Mouse (Mus musculus): ENCODE measurements at regions not wholly inside any gene's neighbourhood (a gene's known extent, or its start where the extent isn't known, plus 50 kb on each side); places are given as distances from the start of the nearest gene placed in this dataset.

DNA sequence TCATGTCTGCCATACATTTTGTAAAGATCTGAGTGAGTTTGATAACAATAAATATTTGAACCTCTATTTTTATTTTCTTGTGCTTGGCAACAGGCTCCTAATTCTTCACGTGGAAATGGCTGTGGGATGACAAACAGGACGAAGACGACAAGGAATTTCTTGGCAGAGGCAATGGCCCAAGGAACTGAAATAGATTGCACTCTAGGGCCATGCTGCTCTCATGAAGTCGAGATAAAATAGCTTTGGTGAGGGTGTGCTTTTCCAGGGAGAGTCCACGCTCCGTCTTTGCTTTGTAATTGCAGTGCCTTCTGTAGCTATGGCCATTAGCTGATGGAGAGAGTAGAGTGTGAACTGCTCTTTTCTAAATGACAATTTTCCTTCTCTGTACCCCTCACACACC is 50.9 kb upstream of the 1810046K07Rik start:
- no peak overlapping the region for H3K9ac ChIP-seq
- ATAC-seq (replicated peaks; ENCODE audit: low FRiP score), result no peak
- 61% methylated on average over 6 of the region's 6 CpGs for WGBS

DNA sequence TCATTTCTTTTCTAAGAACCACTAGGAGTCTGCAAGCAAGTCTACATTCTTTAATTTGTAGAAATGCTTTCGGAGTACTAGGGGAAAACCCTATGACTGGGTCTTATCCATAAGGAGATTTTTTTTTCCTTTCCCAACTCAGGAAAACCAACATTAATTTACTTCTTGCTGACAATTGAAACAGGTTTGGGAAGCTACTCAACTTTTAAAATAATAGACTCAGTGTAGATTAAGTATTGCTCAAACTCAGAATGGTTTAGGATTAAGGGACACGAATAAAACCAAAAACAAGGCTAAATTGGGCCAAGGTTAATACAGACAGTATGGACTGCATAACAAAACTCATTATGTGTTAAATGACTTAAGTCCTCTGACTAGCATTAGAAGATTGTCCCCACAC is 65.2 kb upstream of the 1810046K07Rik start:
- no peaks in the 10 kb centered on the region for H3K36me3 ChIP-seq
- no peaks in the 10 kb centered on the region for H3K27me3 ChIP-seq
- no peaks in the 10 kb centered on the region for H3K9me3 ChIP-seq (replicated peaks)
- no peak overlapping the region for H3K27ac ChIP-seq
- WGBS, result 74% methylated on average over 2 of the region's 2 CpGs
- H3K9ac ChIP-seq, result no peak overlapping the region
- H3K4me3 ChIP-seq (replicated peaks), result no peak overlapping the region
- H3K4me2 ChIP-seq, result no peak overlapping the region
- ATAC-seq (replicated peaks; ENCODE audit: low FRiP score), result no peak
- H3K4me1 ChIP-seq, result 0 out of 2 replicates have a peak, but pooled peaks cover 3% of the 10 kb centered on the region

More for the DNA sequence above, 50.9 kb upstream of the 1810046K07Rik start:
- Histone ChIP-seq H3K9me3 (replicated peaks) (no peaks in the 10 kb centered on the region), H3K27ac (no peak overlapping the region), H3K27me3 (no peaks in the 10 kb centered on the region), H3K4me1 (no peaks in the 10 kb centered on the region), H3K4me2 (no peak overlapping the region), H3K4me3 (replicated peaks) (no peak overlapping the region), H3K36me3 (no peaks in the 10 kb centered on the region)

DNA sequence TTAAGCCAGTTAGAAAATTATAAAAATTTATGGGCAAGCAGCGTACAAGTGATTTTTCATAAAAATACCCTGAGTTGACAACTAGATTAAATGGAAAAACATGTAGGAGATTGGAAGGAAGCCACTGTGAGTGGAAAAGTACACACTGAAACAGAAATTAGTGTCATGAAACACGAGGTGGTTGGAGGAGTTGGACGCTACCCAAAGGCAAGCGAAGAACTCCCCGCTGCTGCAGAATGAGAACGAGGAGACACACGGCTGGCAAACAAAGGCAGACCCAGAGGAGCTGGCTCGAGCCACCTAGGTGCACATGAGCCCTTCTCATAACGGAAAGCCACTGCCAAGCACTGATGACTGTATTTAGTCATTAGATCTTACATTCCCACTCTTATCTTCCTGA is 65.7 kb upstream of the 1810046K07Rik start:
- no peak overlapping the region for H3K27ac ChIP-seq
- H3K4me2 ChIP-seq, result no peak overlapping the region
- no peak overlapping the region for H3K4me3 ChIP-seq (replicated peaks)
- ATAC-seq (replicated peaks; ENCODE audit: low FRiP score), result no peak
- no peaks in the 10 kb centered on the region for H3K36me3 ChIP-seq
- no peaks in the 10 kb centered on the region for H3K9me3 ChIP-seq (replicated peaks)
- WGBS, result 54% methylated on average over 9 of the region's 9 CpGs
- 0 out of 2 replicates have a peak, but pooled peaks cover 3% of the 10 kb centered on the region for H3K4me1 ChIP-seq
- H3K9ac ChIP-seq, result no peak overlapping the region
- H3K27me3 ChIP-seq, result no peaks in the 10 kb centered on the region

DNA sequence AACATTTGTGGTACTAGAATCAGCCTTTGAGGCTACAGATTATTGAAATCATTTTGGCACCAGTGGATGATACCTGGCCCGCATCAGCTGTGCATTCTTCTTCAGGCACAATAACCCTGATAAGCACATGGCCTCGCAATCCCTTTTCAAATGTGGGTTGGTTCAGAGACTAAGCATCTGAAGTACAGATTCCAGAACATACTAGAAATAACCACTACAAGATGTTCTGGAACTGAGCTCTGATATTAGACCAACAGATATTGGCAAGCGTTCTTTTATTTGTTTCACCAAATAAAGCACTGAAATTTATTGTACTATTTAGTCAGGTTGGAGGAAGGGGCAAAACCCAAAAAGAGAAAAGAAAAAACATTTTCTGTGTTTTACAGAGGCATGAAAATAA is 68.1 kb upstream of the 1810046K07Rik start:
- no peak for ATAC-seq (replicated peaks; ENCODE audit: low FRiP score)
- Histone ChIP-seq H3K36me3 (no peaks in the 10 kb centered on the region), H3K9ac (no peak overlapping the region), H3K4me2 (no peak overlapping the region), H3K27ac (no peak overlapping the region), H3K9me3 (replicated peaks) (no peaks in the 10 kb centered on the region), H3K4me1 (0 out of 2 replicates have a peak, but pooled peaks cover 3% of the 10 kb centered on the region), H3K27me3 (no peaks in the 10 kb centered on the region), H3K4me3 (replicated peaks) (no peak overlapping the region)
- WGBS, result 93% methylated on average over 3 of the region's 3 CpGs

DNA sequence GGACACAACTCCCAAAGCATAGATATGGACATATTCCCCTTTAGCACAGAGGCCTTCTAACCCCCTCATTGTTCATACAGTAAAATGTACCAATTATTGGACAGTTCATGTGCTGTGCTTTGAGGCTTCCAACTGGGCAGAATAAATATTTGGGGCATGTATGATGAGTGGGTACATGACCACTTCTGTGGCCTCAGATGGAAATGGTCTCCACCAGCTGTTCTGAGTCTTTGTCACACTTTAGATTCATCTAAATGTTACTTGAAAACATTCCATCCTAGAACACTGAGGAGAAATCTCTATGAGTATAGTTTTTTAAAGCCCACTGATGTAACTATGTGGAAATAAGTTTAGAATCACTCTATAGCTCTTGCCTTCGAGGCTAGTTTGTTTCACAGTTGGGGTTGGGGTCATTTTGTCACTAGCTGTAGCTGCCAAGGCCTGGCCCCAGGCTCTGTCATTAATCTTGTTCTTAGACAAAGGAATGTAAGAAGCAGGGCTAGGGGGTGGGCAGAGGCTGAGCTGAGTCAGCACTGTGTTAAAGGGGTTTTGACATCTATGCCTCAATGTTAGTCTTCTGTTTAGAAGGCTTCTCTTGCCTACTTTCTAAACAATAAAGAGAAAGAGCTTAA is 69.0 kb upstream of the 1810046K07Rik start:
- WGBS, result 0% methylated on average over 1 of the region's 1 CpGs
- Histone ChIP-seq H3K27me3 (no peaks in the 10 kb centered on the region), H3K9ac (no peak overlapping the region), H3K36me3 (no peaks in the 10 kb centered on the region), H3K4me3 (replicated peaks) (no peak overlapping the region), H3K4me2 (no peak overlapping the region), H3K4me1 (0 out of 2 replicates have a peak, but pooled peaks cover 3% of the 10 kb centered on the region), H3K9me3 (replicated peaks) (no peaks in the 10 kb centered on the region), H3K27ac (no peak overlapping the region)
- no peak for ATAC-seq (replicated peaks; ENCODE audit: low FRiP score)

DNA sequence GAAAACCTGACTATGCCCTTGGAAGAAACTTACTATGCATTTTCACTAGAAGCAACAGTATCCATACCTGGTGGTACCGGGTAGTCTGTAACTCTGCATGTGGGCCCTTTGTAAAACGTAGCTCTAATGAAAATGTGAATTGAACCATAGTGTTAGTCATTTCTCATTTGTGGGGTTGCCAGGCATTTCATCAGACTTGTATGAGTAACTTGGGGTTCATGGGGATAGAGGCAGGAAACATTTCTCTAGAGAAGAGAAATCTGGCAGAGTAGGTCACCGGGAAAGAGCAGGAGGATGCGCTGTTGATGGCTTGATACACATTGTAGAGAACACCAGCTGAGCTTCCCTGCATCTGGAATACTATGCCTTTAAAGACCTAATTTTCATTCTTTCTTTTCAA is 70.2 kb upstream of the 1810046K07Rik start:
- Histone ChIP-seq H3K9me3 (replicated peaks) (no peaks in the 10 kb centered on the region), H3K27ac (no peak overlapping the region), H3K4me1 (0 out of 2 replicates have a peak, but pooled peaks cover 3% of the 10 kb centered on the region), H3K4me2 (no peak overlapping the region), H3K27me3 (no peaks in the 10 kb centered on the region), H3K9ac (no peak overlapping the region), H3K4me3 (replicated peaks) (no peak overlapping the region), H3K36me3 (no peaks in the 10 kb centered on the region)
- WGBS, result 89% methylated on average over 4 of the region's 4 CpGs
- no peak for ATAC-seq (replicated peaks; ENCODE audit: low FRiP score)

DNA sequence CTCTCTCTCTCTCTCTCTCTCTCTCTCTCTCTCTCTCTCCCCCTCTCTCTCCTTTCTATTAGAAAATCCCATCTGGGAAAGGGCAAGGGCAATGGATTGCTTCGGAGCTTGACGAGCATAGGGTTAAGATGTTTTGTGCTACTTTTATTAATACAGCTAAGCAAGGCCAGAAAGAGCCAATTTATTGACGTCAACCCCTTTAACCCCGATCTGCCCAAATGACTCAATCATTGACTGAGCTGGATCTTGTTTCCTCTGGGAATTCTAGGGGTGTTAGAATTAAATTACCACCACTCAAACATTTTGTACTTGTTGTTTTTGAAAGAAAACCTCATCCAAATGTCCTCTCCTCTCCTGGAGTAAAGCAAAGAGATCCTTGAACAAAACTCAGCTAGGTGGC is 70.6 kb upstream of the 1810046K07Rik start:
- H3K4me1 ChIP-seq, result 0 out of 2 replicates have a peak, but pooled peaks cover 3% of the 10 kb centered on the region
- H3K9ac ChIP-seq, result no peak overlapping the region
- H3K4me3 ChIP-seq (replicated peaks), result no peak overlapping the region
- no peak overlapping the region for H3K27ac ChIP-seq
- no peak for ATAC-seq (replicated peaks; ENCODE audit: low FRiP score)
- no peaks in the 10 kb centered on the region for H3K9me3 ChIP-seq (replicated peaks)
- H3K4me2 ChIP-seq, result no peak overlapping the region
- H3K36me3 ChIP-seq, result no peaks in the 10 kb centered on the region
- WGBS, result 27% methylated on average over 4 of the region's 4 CpGs
- no peaks in the 10 kb centered on the region for H3K27me3 ChIP-seq

DNA sequence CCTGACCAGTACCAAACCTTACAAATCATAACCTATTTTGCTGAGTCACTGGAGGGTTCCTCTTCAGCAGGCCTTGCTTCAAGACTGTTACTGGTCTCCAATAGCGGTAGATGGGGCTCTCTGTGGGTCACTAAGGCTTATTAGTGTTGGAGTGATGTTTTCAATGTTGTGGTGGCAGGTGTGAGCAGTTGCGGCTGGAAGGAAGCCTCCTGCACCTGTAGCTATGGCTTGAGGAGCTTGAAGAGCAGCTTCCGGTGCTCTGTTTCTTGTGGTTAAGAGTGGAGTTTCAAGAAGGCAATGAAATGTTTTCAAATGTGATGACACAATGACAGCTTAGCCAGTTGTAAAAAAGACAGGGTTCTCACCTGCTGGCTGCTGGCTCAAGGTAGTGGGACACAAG is 73.1 kb upstream of the 1810046K07Rik start:
- Histone ChIP-seq H3K27me3 (no peaks in the 10 kb centered on the region), H3K9ac (no peak overlapping the region), H3K4me2 (no peak overlapping the region), H3K9me3 (replicated peaks) (no peaks in the 10 kb centered on the region), H3K4me3 (replicated peaks) (no peak overlapping the region), H3K36me3 (no peaks in the 10 kb centered on the region), H3K4me1 (no peaks in the 10 kb centered on the region), H3K27ac (no peak overlapping the region)
- 82% methylated on average over 3 of the region's 3 CpGs for WGBS
- no peak for ATAC-seq (replicated peaks; ENCODE audit: low FRiP score)

DNA sequence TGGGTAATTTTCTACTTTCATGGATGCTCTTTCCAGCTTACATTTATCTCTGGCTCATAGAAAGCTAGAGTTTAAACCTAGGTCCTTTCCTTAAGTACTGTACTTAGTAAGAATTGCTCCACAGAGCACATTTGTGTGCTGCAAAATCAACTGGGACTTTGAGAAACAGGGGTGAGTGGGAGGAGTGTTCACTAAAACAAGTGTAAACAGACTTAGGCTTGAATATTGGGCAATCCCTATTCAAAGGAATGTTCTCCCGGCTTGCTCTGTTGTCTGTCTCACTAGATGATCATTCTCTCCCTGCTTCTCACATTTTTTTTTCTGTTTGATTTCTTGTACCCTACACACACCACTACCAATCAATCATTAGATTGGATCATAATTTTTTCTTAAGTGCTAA is 79.3 kb upstream of the 1810046K07Rik start:
- H3K9me3 ChIP-seq (replicated peaks), result no peaks in the 10 kb centered on the region
- no peak overlapping the region for H3K4me3 ChIP-seq (replicated peaks)
- H3K9ac ChIP-seq, result no peak overlapping the region
- H3K27ac ChIP-seq, result no peak overlapping the region
- peaks cover 2% of the 10 kb centered on the region; the same call in 1 of the 2 replicates for H3K4me1 ChIP-seq
- H3K27me3 ChIP-seq, result no peaks in the 10 kb centered on the region
- H3K36me3 ChIP-seq, result no peaks in the 10 kb centered on the region
- 54% methylated on average over 1 of the region's 1 CpGs for WGBS
- no peak for ATAC-seq (replicated peaks; ENCODE audit: low FRiP score)
- no peak overlapping the region for H3K4me2 ChIP-seq

DNA sequence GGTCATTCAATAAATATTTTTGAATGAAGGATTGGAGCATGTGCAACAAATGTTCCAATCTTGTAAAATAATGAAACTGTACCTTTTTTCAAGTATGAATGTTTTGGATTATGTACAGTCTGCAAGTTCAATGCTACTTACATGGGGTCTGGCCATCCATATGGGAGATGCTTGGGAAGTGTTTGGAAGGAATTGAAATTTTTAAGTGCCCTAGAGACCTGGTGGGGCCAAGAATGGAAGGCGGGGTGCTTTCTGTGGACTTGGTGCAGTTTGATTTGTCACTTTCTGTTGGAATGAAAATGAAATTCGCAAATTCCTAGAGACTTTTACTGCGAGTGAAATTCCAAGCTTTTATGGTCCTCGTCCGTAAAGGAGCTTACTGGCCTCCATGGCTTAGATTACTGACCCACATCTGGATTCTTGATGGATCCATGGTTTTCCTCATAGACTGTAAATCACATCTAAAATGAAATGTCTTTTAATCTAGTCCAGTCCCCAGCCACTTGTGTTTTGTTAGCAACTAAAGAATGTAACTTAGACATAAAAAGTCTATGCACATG is 90.3 kb upstream of the 1810046K07Rik start:
- WGBS, result 50% methylated on average over 5 of the region's 5 CpGs
- H3K36me3 ChIP-seq, result no peaks in the 10 kb centered on the region
- no peak for ATAC-seq (replicated peaks; ENCODE audit: low FRiP score)
- no peak overlapping the region for H3K9ac ChIP-seq
- H3K27me3 ChIP-seq, result no peaks in the 10 kb centered on the region
- H3K4me2 ChIP-seq, result no peak overlapping the region
- H3K4me1 ChIP-seq, result no peaks in the 10 kb centered on the region
- no peaks in the 10 kb centered on the region for H3K9me3 ChIP-seq (replicated peaks)
- no peak overlapping the region for H3K4me3 ChIP-seq (replicated peaks)
- no peak overlapping the region for H3K27ac ChIP-seq

DNA sequence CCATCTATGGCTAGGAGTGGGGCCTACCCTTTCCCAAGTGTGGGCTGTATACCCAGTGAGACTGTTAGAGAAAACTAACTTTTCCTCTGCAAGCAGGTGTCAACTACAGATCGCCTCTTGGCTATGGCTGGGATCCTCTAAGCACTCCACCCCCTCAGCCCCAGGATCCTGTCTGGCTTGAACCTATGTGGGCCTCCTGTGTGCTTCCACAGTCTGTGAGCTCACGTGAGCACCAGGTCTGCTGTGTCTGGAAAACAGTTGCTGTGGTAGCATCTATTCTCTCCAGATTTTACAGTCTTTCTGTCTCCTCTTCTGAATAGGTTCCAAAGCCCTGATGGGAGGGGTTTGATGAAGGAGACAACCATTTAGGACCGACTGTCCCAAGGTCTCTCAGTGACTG is 93.8 kb upstream of the 1810046K07Rik start:
- no peak for ATAC-seq (replicated peaks; ENCODE audit: low FRiP score)

DNA sequence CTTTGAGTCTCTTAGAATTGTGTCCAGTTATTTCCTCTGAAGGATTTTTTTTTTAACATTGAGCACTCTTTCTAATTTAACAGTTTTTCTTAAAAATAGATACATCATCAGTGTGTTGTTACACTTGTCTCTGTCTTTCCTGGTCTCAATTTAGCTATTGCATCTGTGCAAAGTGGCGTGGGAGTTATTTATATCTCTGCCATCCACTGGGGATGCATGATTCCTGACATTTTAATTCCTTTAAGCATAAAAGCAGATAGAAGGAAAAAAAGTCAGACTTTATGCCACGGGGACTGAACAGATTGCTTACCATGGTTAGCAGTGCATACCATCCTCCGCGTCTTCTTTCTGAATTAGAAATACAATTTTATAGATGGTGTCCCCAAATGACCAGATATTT is 94.6 kb upstream of the 1810046K07Rik start:
- Histone ChIP-seq H3K4me2 (no peak overlapping the region), H3K27ac (no peak overlapping the region), H3K4me1 (no peaks in the 10 kb centered on the region), H3K9me3 (replicated peaks) (no peaks in the 10 kb centered on the region), H3K27me3 (no peaks in the 10 kb centered on the region), H3K36me3 (no peaks in the 10 kb centered on the region), H3K9ac (no peak overlapping the region), H3K4me3 (replicated peaks) (no peak overlapping the region)
- ATAC-seq (replicated peaks; ENCODE audit: low FRiP score), result no peak
- 72% methylated on average over 4 of the region's 4 CpGs for WGBS

More for the DNA sequence above, 93.8 kb upstream of the 1810046K07Rik start:
- H3K4me2 ChIP-seq, result no peak overlapping the region
- 67% methylated on average over 3 of the region's 3 CpGs for WGBS
- H3K27me3 ChIP-seq, result no peaks in the 10 kb centered on the region
- H3K4me3 ChIP-seq (replicated peaks), result no peak overlapping the region
- H3K4me1 ChIP-seq, result no peaks in the 10 kb centered on the region
- no peak overlapping the region for H3K27ac ChIP-seq
- H3K9me3 ChIP-seq (replicated peaks), result no peaks in the 10 kb centered on the region
- no peaks in the 10 kb centered on the region for H3K36me3 ChIP-seq
- H3K9ac ChIP-seq, result no peak overlapping the region

DNA sequence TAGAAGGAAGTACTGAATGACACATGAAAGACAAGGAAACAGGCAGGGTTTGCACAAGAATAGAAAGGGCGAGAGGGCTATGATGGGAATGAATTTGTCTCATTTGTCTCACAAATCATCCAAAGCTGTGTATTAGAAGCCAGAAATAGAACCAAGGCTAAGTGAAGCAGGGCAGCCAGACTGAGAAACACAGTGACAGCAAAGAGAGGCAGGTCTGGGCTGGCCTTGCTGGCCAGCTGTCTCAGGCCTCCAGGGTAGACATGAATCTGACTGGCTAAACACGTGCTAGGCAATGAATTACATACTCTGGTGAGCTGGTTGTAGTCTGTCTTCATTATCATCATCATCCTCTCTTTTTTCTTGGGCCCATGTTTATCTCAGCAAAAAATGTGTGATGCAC is 101.7 kb upstream of the 1810046K07Rik start:
- Histone ChIP-seq H3K9me3 (replicated peaks) (no peaks in the 10 kb centered on the region), H3K9ac (no peak overlapping the region), H3K27me3 (no peaks in the 10 kb centered on the region), H3K4me3 (replicated peaks) (no peak overlapping the region), H3K36me3 (no peaks in the 10 kb centered on the region), H3K27ac (no peak overlapping the region), H3K4me2 (no peak overlapping the region), H3K4me1 (no peaks in the 10 kb centered on the region)
- no peak for ATAC-seq (replicated peaks; ENCODE audit: low FRiP score)
- WGBS, result 46% methylated on average over 2 of the region's 2 CpGs
